Mouse (Mus musculus) lung, postnatal 0 days (tissue): ENCODE data around the gene Sirt2. TPM values are rescaled to one million over a fixed set of nuclear protein-coding genes. Genes with fewer than 3 reads are reported as not detected.

Source experiments
- ATAC-seq: fragments of 200-750 bp; cut with Nextera tagmentation; 2 replicates; pipeline ENCODE4 v1.8.0; 2017; ENCODE audit warnings: moderate library complexity
- DNase-seq: peaks from one replicate; pipeline ENCODE4 v3.0.0-alpha.2; 2016; ENCODE audit warnings: low spot score
- H3K27ac ChIP-seq: fragments of 300-500 bp; sonication (generic); 2 replicates; pipeline ENCODE4 v1.5.1; 2014; ENCODE audit warnings: antibody characterized with exemption, mild to moderate bottlenecking, low read length, mixed read lengths
- H3K27me3 ChIP-seq: fragments of 300-500 bp; sonication (generic); replicated peaks from 2 replicates; pipeline ENCODE4 v1.6.1; 2014; ENCODE audit warnings: low read length, mixed read lengths; ENCODE audit not compliant: insufficient read depth
- H3K36me3 ChIP-seq: fragments of 300-500 bp; sonication (generic); 2 replicates; pipeline ENCODE4 v1.6.1; 2014; ENCODE audit warnings: low read length, mixed read lengths; ENCODE audit not compliant: insufficient read depth
- H3K4me1 ChIP-seq: fragments of 300-500 bp; sonication (generic); 2 replicates; pipeline ENCODE4 v1.6.1; 2014; ENCODE audit warnings: antibody characterized with exemption, low read depth, low read length, mixed read lengths; ENCODE audit not compliant: insufficient read depth
- H3K4me2 ChIP-seq: fragments of 300-500 bp; sonication (generic); replicated peaks from 2 replicates; pipeline ENCODE4 v1.6.1; 2014; ENCODE audit warnings: low read depth, mild to moderate bottlenecking, low read length, moderate library complexity, mixed read lengths
- H3K4me3 ChIP-seq: fragments of 300-500 bp; sonication (generic); 2 replicates; pipeline ENCODE4 v1.5.1; 2014; ENCODE audit warnings: low read depth, low read length
- H3K9ac ChIP-seq: fragments of 300-500 bp; sonication (generic); replicated peaks from 2 replicates; pipeline ENCODE4 v1.6.1; 2014; ENCODE audit warnings: low read depth, mild to moderate bottlenecking
- H3K9me3 ChIP-seq: fragments of 300-500 bp; sonication (generic); 2 replicates; pipeline ENCODE4 v1.6.1; 2016; ENCODE audit warnings: low read length, mixed read lengths
- CTCF ChIP-seq: IDR thresholded peaks from 2 replicates; pipeline ENCODE4 v1.5.1; 2016; ENCODE audit warnings: antibody characterized with exemption, mild to moderate bottlenecking
- EP300 ChIP-seq: IDR thresholded peaks from 2 replicates; pipeline ENCODE4 v1.6.1; 2016; ENCODE audit warnings: antibody characterized with exemption, mild to moderate bottlenecking, control low read depth
- WGBS: fragments of 180-500 bp; shearing (Covaris S2); extraction: QIAGEN DNeasy Blood & Tissue Kit; methylation state at CpG from one replicate; pipeline ENCODE4 v1.1.7; 2014; 5-methylcytosine and 5-hydroxymethylcytosine counted together
- polyA plus RNA-seq: library from polyadenylated mRNA; unstranded; fragments of >200 nt; fragmentation: Nextera tagmentation; extraction: Ambion mirVana; gene quantifications from 2 replicates; pipeline ENCODE4 v1.2.1, GENCODE M21; 2015

The Sirt2 gene
- polyA plus RNA-seq, 1 experiment from 2014 or later: 55.4 TPM

DNA sequence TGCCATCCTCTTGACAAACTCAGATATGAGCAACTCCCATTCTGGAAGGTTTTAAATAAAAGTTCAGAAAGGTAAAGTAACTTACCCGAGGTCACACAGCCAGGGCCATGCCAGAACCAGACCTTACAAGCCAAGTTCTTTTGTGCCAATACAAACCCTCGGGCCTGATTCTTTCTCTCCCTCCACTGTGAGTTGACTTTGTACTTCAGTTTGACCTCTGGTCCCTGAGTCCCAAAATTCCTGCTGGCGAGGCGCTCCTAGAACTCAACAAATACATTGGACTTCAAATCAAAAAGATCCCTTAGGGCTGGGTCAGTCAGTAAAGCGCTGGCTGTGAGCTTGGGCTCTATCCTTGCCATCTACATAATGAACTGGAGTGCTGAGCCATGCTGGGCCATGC lies 70.4 kb downstream of the Sirt2 start:
- Histone ChIP-seq H3K9me3 (no peaks in the 10 kb centered on the region), H3K27me3 (no peaks in the 10 kb centered on the region), H3K27ac (no peak overlapping the region), H3K4me1 (no peaks in the 10 kb centered on the region), H3K9ac (no peak overlapping the region), H3K4me3 (no peak overlapping the region), H3K36me3 (no peaks in the 10 kb centered on the region), H3K4me2 (no peak overlapping the region)
- TF ChIP-seq EP300: no peak
- no peak for TF ChIP-seq CTCF
- DNase-seq (no peak), ATAC-seq (no peak)
- WGBS: 70% methylated on average over 5 of the region's 5 CpGs

Other genes starting within 250 kb of the Sirt2 start
- gene Ifnl3, start 243.9 kb upstream of the Sirt2 start, polyA plus RNA-seq: not detected in 2 replicates
- gene Sycn, start 225.8 kb upstream of the Sirt2 start, polyA plus RNA-seq: not detected in 2 replicates
- gene Nccrp1, start 219.5 kb upstream of the Sirt2 start, polyA plus RNA-seq: not detected in 2 replicates
- 12.9 and 13.4 TPM in 2 replicates for gene Samd4b, start 168.6 kb upstream of the Sirt2 start, polyA plus RNA-seq
- gene Pak4, start 168.6 kb upstream of the Sirt2 start, polyA plus RNA-seq: 36.3 and 38.2 TPM in 2 replicates
- gene Acp7, start 135.4 kb upstream of the Sirt2 start, polyA plus RNA-seq: not detected in 2 replicates
- gene Fbxo27, start 73.9 kb upstream of the Sirt2 start, polyA plus RNA-seq: 2.3 and 2.8 TPM in 2 replicates
- 10.9 and 11.0 TPM in 2 replicates for gene Fbxo17, start 49.9 kb upstream of the Sirt2 start, polyA plus RNA-seq
- gene Mrps12, start 24.9 kb upstream of the Sirt2 start, polyA plus RNA-seq: 99.7 and 101 TPM in 2 replicates
- 6.0 and 7.0 TPM in 2 replicates for gene Sars2, start 24.7 kb upstream of the Sirt2 start, polyA plus RNA-seq
- not detected in 2 replicates for gene Ccer2, start 10.6 kb upstream of the Sirt2 start, polyA plus RNA-seq
- gene Nfkbib, start 777 bp downstream of the Sirt2 start, polyA plus RNA-seq: 42.3 and 42.7 TPM in 2 replicates
- gene Rinl, start 22.2 kb downstream of the Sirt2 start, polyA plus RNA-seq: 10.2 and 12.9 TPM in 2 replicates
- 151 and 154 TPM in 2 replicates for gene Hnrnpl, start 41.8 kb downstream of the Sirt2 start, polyA plus RNA-seq
- gene Ech1, start 58.5 kb downstream of the Sirt2 start, polyA plus RNA-seq: 287 and 308 TPM in 2 replicates
- 14.9 and 15.6 TPM in 2 replicates for gene Lgals4, start 67.1 kb downstream of the Sirt2 start, polyA plus RNA-seq
- gene Lgals7, start 97.1 kb downstream of the Sirt2 start, polyA plus RNA-seq: 2.2 and 3.0 TPM in 2 replicates
- gene Capn12, start 114.7 kb downstream of the Sirt2 start, polyA plus RNA-seq: 0.27 and 0.33 TPM in 2 replicates
- gene Actn4, start 195.6 kb downstream of the Sirt2 start, polyA plus RNA-seq: 202 and 218 TPM in 2 replicates
- gene Eif3k, start 215.1 kb downstream of the Sirt2 start, polyA plus RNA-seq: 287 and 294 TPM in 2 replicates
- 2.0 and 3.5 TPM in 2 replicates for gene Map4k1, start 215.3 kb downstream of the Sirt2 start, polyA plus RNA-seq